Mouse (Mus musculus): Measurements from ENCODE around the gene Mettl7a1. TPM values are rescaled to one million over a fixed set of nuclear protein-coding genes. Genes with fewer than 3 reads are reported as not detected.
A peak's percentile ranks its signal among the peaks of the same experiment; 100 is the strongest.
"Not testable (repeated sequence)": the region's sequence is repeated elsewhere in the genome, so short reads cannot be mapped to it uniquely, and the experiment has no call there.

The Mettl7a1 gene
- total RNA-seq (2021): 10 to 100 TPM; 13.8 to 16.1 TPM
- long read RNA-seq, partial matches to known transcripts: 0 of 5 reads
- long read RNA-seq, other reads (novel, unspliced or antisense): 4 of 5 reads

- peak; percentile 76 to 86 for DNase-seq (ENCODE audit: low spot score in 2 of 2)
These were observed at the start of gene Mettl7a1 for GRCm38 (mm10) chr15:100304019-100304991. Gene Mettl7a1, plus strand, starts transcription at chr15:100304140.

GRCm38 (mm10) chr15:100256386-100256785 lies 47.6 kb upstream of the Mettl7a1 start:
- DNase-seq (ENCODE audit: low spot score in 2 of 2): no peak

DNA sequence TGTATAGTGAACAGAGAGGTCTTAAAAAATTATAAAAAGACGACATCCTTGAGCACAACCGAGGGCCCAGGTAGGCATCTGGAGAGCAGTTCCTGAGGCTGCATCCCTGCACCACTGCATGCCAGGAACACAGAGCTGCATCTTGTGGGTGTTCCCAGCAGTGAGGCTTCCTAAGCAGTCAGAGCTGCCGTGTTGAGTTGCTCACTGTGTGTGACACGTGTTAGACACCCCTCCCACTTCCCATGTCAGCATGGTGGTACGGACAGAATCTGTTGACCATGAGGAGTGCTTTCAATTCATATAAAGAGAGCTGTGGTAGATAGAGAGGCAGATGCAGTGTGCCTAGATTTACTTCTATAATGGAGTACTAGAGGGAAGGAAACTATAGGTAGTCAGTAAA lies 46.6 kb upstream of the Mettl7a1 start:
- DNase-seq (ENCODE audit: low spot score in 2 of 2): no peak

DNA sequence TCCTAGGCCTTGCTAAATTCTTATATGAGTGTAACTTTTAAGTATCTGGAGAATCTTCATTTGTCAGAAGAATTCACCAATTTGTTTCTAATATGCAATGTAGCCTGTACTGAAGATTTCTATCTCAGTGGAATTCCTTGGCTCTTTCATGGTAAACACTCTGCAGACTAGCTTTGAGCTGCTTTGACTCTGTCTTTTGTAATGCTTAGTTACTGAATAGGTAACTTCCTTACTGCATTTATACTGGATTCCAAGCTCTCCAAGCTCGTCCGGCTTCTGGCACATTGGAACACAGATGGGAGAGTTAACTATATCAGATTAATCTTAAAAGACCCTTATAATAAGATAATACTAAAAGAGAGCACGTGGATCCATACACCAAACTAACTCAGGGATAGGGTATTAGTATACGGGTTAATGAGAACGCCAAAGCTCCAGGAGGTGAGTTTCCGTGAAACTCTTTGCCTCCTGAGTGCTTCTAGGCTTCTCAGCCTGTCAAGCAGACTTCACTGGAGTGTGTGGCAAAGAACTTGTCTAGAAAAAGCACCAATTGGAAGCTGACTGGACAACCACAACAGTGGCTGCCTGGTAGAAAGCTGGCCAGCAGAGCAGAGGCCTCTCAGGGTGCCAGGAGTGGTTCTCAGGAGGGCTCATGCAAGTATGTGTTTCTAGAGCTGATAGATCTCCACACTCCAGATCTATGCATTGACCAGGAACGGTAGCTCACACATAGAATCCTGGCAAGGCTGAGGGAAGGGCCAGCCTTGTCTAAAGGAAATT lies 45.1 kb upstream of the Mettl7a1 start:
- no peak for DNase-seq (ENCODE audit: low spot score in 2 of 2)

GRCm38 (mm10) chr15:100260351-100260750 lies 43.6 kb upstream of the Mettl7a1 start:
- not testable (repeated sequence) for DNase-seq (ENCODE audit: low spot score in 2 of 2)

- DNase-seq (ENCODE audit: low spot score in 2 of 2): peak; percentile 6 to 11
These were observed 40.6 kb upstream of the Mettl7a1 start for GRCm38 (mm10) chr15:100263246-100263905.

DNA sequence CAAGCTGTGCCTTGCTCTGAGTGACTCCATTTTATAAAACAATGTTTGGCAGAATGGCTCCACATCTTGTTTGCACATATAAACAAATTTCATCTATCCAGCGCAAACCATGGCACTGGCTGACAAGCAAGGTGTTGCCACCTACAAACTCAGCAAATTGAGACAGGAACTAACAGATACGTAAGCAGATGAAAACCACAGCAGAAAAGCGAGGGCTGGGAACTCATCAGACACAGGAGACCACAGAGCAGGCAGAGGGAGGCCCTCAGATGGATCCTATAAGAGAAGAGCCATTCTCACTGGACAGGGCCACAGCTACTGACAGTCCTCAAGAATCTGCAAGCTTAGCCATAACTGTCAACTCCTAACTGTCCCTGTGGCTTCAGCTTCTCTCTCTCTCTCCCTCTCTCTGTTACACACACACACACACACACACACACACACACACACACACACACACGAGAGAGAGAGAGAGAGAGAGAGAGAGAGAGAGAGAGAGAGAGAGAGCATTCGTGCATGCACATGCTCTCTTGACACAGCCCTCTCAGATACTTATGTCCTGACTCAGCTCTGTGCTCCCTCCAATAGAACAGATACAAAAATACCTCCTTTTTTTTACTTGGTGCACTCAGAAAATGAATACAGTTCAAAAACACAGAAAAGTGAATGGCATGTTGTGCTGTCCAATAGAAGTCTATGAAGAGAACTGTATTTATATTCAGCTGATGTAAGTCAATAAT lies 38.2 kb upstream of the Mettl7a1 start:
- DNase-seq (ENCODE audit: low spot score in 2 of 2): no peak

GRCm38 (mm10) chr15:100268916-100269315 lies 35.0 kb upstream of the Mettl7a1 start:
- no peak for DNase-seq (ENCODE audit: low spot score in 2 of 2)

GRCm38 (mm10) chr15:100269776-100270175 lies 34.2 kb upstream of the Mettl7a1 start:
- DNase-seq (ENCODE audit: low spot score in 2 of 2): no peak

DNA sequence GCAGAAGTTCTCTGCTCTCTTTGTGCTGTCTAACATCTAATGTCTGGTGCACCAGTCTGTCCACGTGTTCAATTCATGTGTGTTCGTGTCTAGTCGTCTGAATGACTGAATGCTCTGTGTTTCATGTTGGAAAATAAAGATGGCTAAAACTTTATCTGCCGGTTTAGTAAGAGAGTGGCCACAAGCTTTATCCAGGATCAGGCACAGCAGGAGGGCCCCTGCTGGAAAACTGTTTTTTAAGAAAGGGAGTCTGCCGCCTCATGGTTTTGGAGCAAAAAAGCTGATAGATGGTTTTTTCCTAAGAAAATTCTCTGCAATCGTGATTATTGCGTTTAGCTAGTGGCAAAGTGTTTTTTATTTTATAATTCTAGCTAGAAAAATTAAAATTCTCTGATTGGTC lies 33.3 kb upstream of the Mettl7a1 start:
- not testable (repeated sequence) for DNase-seq (ENCODE audit: low spot score in 2 of 2)

DNA sequence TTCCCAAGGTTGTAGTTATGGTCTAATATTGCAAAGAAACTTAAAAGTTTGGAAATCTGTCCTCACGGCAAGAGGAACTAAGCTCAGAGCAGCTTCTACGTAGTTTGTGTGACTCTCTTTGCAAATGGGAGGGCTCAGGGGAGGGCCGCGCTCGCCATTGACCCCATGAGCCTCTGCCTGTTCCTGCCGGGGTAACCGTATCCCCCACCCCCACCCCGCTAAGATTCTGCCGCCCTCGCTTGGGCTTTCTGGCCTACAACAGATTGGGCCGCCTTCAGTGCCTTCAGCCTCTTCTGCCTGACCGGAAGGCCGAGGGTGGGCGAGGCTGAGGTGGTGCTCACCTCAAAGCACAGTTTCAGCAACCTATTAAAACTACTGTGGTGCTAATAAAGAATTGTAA lies 32.5 kb upstream of the Mettl7a1 start:
- no peak for DNase-seq (ENCODE audit: low spot score in 2 of 2)

DNA sequence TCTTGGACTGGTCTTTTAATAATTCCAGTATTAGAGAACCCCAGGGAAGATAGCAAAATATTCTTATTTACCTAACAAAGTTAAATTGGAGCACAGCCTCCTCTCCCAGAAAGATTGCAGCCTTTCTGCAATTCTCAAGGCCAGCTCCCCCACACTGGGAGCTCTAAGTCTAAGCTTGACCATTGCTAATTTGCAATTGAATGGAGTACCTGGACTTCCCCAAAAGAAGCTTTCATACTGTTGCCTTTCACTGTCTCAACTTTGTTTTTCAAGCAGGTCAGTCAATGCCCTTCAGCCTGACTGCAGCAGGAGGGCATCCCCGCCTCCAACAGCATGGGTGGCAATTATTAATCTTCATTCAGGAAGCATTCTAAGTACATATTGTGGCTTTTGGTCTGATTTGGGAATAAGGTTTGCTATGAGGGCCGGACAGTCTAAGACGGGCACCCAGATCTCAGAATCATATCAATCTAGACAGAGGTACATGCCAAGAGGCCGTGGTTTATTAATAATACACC lies 30.1 kb upstream of the Mettl7a1 start:
- DNase-seq (ENCODE audit: low spot score in 2 of 2): not testable (repeated sequence)

DNA sequence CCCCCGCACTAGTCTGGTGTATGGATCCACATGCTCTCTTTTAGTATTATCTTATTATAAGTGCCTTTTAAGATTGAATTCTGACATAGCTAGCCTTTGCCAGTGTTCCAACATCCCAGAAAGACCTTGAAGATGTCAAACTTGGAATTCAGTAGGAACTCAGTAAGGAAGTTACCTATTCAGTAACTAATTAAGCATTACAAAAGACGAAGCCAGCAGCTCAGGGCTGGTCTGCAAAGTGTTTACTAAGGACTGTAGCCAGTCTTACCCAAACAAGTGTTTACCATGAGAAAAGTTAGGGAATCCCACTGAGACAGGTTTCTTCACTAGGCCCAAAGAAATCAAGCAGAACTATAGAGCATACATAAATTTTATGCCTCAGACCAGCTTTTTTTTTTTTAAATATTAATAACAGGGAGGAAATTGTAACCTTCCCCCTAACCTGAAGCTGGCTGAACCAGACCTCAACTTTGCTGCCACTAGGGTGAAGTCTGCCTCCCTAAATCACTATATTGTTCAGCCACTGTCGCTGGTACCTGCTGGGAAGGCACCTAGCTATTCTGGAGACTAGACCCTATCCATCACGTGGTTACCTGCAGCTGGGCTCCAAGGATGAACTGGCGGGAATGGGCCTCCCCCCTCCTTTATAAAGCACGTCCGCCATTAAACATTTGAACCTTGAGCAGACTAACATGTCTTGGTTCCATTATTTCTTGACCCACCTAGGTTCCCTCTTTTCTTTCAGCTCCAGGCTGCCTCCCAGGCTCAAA lies 29.0 kb upstream of the Mettl7a1 start:
- no peak for DNase-seq (ENCODE audit: low spot score in 2 of 2)

- DNase-seq (ENCODE audit: low spot score in 2 of 2): no peak
These were observed 27.5 kb upstream of the Mettl7a1 start for GRCm38 (mm10) chr15:100276403-100276802.

DNA sequence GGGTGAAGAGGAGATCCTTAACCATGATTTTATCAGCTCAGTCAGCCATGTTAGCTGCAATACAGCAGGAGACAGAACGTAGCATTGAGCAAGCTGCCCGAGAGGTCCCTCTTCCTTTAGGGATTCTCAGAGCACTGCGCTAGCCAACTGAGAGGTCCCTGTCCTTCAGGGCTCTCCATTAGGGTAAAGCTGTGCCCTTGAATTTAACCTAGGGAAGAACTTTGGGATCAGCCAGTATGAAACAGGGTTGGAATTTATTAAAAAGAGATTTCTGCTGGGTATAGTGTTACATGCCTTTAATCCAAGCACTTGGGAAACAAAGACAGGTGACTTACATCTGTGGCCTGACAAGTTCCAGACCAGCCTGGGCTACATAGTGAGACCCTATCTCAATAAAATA lies 26.4 kb upstream of the Mettl7a1 start:
- no peak for DNase-seq (ENCODE audit: low spot score in 2 of 2)

GRCm38 (mm10) chr15:100280626-100281025 lies 23.3 kb upstream of the Mettl7a1 start, which contains the start of gene Tmprss12:
Gene Tmprss12, plus strand, starts transcription at chr15:100280837.
- DNase-seq (ENCODE audit: low spot score in 2 of 2): no peak

GRCm38 (mm10) chr15:100288980-100289379 lies 15.0 kb upstream of the Mettl7a1 start:
- no peak for DNase-seq (ENCODE audit: low spot score in 2 of 2)

DNA sequence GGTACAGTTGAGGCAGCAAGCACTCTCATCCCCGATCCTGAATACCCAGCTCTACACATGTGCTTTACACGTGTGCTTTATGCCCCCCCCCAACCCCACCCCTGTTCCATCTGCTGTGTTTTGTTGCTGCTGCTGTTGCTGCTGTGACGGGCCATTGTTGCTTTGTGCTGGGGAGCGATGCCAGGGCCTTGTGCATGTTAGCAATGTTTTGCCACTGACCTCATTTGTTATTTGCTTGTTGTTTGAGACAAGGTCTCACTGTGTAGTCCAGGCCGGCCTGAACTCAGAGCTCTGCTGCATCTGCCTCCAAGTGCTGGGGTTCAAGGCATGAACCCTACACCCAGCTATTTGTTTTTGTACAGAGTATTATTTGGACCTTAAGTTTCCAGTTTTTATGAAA lies 13.1 kb upstream of the Mettl7a1 start:
- DNase-seq (ENCODE audit: low spot score in 2 of 2): no peak

GRCm38 (mm10) chr15:100292326-100292725 lies 11.6 kb upstream of the Mettl7a1 start:
- DNase-seq (ENCODE audit: low spot score in 2 of 2): no peak

GRCm38 (mm10) chr15:100297856-100298255 lies 6.1 kb upstream of the Mettl7a1 start:
- no peak for DNase-seq (ENCODE audit: low spot score in 2 of 2)

Measured in layer of hippocampus, postnatal 10 days (tissue).